Mouse (Mus musculus) forelimb bud, embryonic 11.5 days (tissue): ENCODE measurements at regions not wholly inside any gene's neighbourhood (a gene's known extent, or its start where the extent isn't known, plus 50 kb on each side); places are given as distances from the start of the nearest gene placed in this dataset.
"Not testable (repeated sequence)": the region's sequence is repeated elsewhere in the genome, so short reads cannot be mapped to it uniquely, and the experiment has no call there.

Experiments used
- DNase-seq: peaks from one replicate; pipeline ENCODE4 v3.0.0-alpha.2; 2012; ENCODE audit warnings: low read depth, low spot score

DNA sequence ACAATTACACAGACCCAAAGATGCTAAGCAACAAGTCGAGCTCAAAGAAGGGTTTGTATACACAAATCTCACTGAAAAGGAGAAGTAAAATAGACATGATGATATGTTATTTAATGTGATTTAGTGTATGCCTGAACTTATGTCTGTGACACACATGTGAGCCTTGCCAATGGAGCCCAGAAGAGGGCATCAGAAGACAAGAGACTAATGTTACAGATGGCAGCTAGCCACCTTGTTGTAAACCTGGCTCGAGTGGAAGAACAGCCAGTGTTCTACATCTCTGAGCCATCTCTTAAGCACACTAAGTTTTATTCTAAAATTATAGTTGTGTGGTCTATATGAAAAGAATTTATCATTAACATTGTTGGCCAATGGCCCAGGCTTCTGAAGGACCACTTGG lies 943.7 kb upstream of the Prmt6 start:
- no peak for DNase-seq

DNA sequence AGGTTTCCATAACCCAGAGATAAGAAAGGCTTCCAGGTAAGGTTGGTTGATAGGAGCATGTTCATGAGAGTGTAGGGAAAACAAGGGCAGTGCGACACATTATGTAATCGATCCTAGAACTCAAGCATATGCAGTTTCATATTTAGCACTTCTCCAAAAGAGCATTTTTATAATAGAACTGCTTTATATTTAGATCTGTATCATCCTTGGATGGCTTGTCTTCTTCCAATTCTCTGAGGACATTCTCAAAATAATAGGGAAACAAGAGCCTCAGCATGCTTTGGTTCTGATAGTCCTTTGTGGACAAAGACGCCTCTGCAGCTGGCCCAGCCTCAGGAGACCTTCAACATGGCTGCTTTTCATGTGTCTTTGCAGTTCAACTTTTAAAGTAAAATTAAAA lies 915.9 kb upstream of the Prmt6 start:
- no peak for DNase-seq

DNA sequence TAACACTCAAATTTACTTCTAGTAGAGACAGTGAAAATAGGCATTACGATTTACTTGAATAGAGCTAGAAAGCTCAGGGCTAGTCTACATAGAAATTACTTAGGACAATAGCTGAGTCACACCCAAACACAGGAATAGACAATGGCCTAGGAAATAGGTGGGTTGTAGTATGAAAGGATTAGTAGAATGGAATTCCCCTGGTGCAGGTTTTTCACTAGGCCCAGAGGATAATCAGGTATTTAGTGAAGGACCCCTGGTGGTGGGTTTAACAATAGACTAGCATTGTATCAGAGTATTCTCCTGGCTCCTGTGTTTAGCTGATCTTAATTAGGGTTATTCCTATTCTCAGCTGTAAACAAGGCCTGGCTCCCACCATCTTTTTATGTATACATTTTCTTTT lies 890.4 kb upstream of the Prmt6 start:
- DNase-seq: not testable (repeated sequence)

DNA sequence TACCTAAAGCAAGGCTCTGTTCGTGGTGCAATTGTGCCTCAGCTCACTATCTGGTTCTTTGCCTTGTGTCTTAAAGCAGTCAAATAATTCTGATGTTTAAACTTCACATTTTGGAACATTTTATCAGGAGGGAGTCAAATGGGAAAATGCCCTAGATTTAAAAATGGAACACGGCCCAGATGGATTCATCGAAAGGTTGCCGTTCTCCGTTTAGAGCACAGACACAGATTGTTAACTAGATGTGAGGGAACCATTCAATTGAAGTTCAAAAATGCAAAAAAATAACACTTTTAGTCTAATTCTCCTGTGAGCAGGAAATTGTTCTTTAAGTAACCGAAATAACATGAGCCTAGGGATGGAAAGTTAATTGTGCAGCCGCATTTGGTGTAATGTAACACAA lies 858.2 kb upstream of the Prmt6 start:
- DNase-seq: no peak

DNA sequence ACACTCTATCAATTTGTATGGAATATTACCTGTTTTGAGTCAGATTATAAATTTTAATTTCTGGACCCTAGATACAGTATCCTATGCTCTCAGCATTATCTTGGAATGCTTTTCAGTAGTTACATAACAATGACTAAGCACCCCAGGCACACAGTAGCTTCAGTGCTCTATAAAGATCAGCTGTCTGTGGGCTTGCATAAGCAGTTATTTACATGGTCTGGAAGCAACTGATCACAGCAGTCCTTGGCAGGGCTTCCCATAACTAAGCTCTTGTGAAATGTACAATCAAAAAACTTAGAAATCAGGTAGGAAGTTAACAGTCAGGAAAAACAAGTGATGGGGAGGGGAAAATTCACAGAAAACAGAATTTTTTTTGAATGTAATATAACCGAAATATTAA lies 851.8 kb upstream of the Prmt6 start:
- DNase-seq: no peak

DNA sequence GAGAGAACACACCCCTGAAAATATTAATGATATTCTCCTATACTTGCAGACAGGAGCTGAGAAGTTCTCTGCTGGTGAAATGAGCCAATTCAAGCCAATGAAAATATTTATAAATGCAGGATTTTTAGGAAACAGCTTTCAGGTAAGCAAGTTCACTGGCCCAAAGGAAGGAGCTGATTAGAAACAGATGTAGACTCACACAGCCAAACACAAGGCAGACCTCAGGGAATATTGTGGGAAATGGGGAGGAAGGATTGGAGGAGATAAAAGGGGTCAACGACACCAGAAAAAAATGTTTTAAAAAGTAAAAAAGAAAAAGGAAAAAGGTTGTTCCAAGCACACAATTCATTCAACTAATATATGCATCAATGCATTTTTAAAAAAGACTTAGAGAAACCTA lies 823.5 kb upstream of the Prmt6 start:
- DNase-seq: peak; percentile 55

DNA sequence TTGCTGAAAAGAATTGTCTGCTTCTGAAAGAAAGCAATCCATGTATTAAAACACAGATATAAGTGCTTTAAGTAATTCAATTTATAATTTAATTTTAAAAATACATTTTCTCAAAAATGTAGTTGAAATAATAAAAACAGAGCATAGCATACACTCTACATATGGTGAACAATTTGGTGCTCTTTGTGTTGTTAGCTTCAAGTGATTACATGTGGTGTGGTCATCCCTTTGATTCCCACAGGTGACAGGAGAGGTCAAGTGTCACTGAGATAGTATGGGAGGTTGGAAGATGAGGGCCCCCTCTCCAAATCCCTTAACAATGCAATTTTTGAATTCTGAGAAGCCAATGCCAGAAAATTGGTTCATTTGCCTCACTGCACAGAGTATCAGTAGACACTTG lies 819.5 kb upstream of the Prmt6 start:
- no peak for DNase-seq

DNA sequence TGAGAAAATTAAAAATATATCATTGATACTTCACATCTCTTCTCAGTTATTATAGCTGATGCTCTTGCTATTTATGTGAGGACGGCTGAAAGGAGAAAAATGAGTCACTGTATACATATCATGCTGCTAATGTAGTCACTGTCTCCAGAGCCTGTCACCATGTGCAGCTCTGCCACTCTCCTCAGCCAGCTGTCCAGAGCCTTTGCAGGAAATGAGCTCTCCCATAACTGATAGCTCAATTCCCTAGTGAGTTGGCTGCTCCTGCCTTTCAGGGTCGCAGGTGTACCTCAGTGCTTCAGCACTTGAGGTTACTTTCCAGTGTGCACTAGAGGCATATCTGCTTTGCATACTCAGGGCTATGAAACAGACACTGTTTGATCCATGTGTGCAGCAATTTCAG lies 819.0 kb upstream of the Prmt6 start:
- no peak for DNase-seq

DNA sequence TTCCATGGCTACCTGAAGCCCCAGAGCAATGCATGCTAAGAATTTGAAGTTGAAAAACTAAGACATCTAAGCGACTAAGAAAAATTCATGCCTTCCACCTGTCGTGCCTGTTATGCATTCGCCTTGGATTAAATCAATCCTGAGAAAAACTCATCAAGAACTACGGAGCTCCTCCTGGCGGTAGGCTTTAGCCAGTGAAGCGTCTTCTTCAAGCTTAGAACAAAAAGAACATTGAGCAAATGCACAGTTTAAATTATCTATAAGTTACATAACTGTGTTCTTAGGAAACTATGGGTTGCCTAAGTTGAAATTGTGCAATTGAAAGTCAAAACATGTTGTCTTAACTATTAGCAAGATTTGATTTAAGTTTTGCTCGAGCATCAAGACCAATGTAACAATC lies 818.4 kb upstream of the Prmt6 start:
- peak; percentile 36 for DNase-seq

DNA sequence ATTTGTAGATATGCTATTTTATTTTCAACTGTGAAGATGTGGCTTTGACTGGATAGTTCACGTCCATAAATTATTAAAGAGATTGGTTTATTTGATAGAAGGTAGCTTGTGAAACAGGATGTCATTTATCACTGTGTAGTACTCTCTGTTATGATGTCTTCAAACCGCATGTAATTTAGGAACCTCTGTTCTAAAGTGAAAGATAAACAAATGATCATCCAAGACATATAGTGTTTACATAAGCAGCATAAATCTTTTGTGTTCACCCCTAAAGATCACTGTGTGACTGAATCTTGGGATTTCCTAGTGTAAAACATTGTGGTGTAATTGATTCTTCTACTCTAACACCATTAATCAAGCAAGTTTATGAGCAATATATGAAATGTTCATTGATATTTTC lies 798.8 kb upstream of the Prmt6 start:
- DNase-seq: no peak
